Mouse (Mus musculus) spleen, adult 2 months (tissue): Measurements from ENCODE around the gene Adamts20. TPM values are rescaled to one million over a fixed set of nuclear protein-coding genes. Genes with fewer than 3 reads are reported as not detected.

ENCODE experiments used
- DNase-seq, 2 experiments: peaks; one replicate each; pipeline versions ENCODE4 v3.0.0 to v3.0.0-alpha.2; 2012 to 2021; ENCODE audit warnings: low spot score in 2 of 2, low read depth in 1 of 2
- H3K27ac ChIP-seq: fragments of 200-500 bp; 2 replicates; pipeline ENCODE4 v1.5.1; 2012; ENCODE audit warnings: low read length, inconsistent platforms; ENCODE audit not compliant: insufficient read depth
- H3K27me3 ChIP-seq: fragments of 200-500 bp; 2 replicates; pipeline ENCODE4 v1.6.1; 2012; ENCODE audit warnings: mild to moderate bottlenecking, moderate library complexity, low read length, inconsistent platforms; ENCODE audit not compliant: control insufficient read depth, insufficient read depth
- H3K36me3 ChIP-seq: fragments of 200-500 bp; 2 replicates; pipeline ENCODE4 v1.6.1; 2012; ENCODE audit warnings: mild to moderate bottlenecking, low read length, inconsistent platforms; ENCODE audit not compliant: control insufficient read depth, insufficient read depth
- H3K4me1 ChIP-seq: fragments of 200-500 bp; 2 replicates; pipeline ENCODE4 v1.6.1; 2011; ENCODE audit warnings: inconsistent platforms; ENCODE audit not compliant: control insufficient read depth, insufficient read depth, insufficient read length
- H3K4me3 ChIP-seq: fragments of 200-500 bp; 2 replicates; pipeline ENCODE4 v1.5.1; 2011; ENCODE audit warnings: mild to moderate bottlenecking, inconsistent platforms; ENCODE audit not compliant: insufficient read depth, insufficient read length; ENCODE audit errors: extremely low read depth
- CTCF ChIP-seq: fragments of 200-500 bp; IDR thresholded peaks from 2 replicates; pipeline ENCODE4 v1.5.1; 2011; ENCODE audit warnings: mild to moderate bottlenecking, inconsistent platforms; ENCODE audit not compliant: insufficient read depth, insufficient read length, insufficient replicate concordance; ENCODE audit errors: extremely low read depth
- POLR2A ChIP-seq: fragments of 200-500 bp; IDR thresholded peaks from 2 replicates; pipeline ENCODE4 v1.6.1; 2011; ENCODE audit warnings: low read depth, low read length, inconsistent platforms
- WGBS: fragments of 180-500 bp; shearing (Covaris S2); methylation state at CpG from one replicate; pipeline ENCODE4 v1.1.7; 2018; 5-methylcytosine and 5-hydroxymethylcytosine counted together
- polyA plus RNA-seq: library from polyadenylated mRNA; depleted of rRNA; stranded (reverse); fragments of >200 nt; gene quantifications from 2 replicates; pipeline ENCODE4 v1.2.3, GENCODE M21; 2012

The Adamts20 gene
- polyA plus RNA-seq, 1 experiment = 0.51 TPM

- no peaks in the 10 kb centered on the region for H3K27me3 ChIP-seq
- no peaks in the 10 kb centered on the region for H3K4me1 ChIP-seq
- H3K27ac ChIP-seq = no peak overlapping the region
- TF ChIP-seq POLR2A (no peak), CTCF (no peak)
- no peak overlapping the region for H3K4me3 ChIP-seq
- no peaks in the 10 kb centered on the region for H3K36me3 ChIP-seq
- 90% methylated on average over 1 of the region's 1 CpGs for WGBS
- no peak for DNase-seq
Observed at GRCm38 (mm10) chr15:94242133-94242532, 223.1 kb downstream of the Adamts20 start.

- no peak overlapping the region for H3K4me3 ChIP-seq
- no peaks in the 10 kb centered on the region for H3K4me1 ChIP-seq
- no peaks in the 10 kb centered on the region for H3K27me3 ChIP-seq
- H3K27ac ChIP-seq = no peak overlapping the region
- DNase-seq = no peak
- no peaks in the 10 kb centered on the region for H3K36me3 ChIP-seq
- no peak for TF ChIP-seq POLR2A
- no peak for TF ChIP-seq CTCF
- WGBS = 83% methylated on average over 4 of the region's 4 CpGs
Observed at GRCm38 (mm10) chr15:94239637-94240036, 225.6 kb downstream of the Adamts20 start.

GRCm38 (mm10) chr15:94239127-94239526 is 226.1 kb downstream of the Adamts20 start:
- Histone ChIP-seq H3K4me3 (no peak overlapping the region), H3K4me1 (no peaks in the 10 kb centered on the region), H3K27me3 (no peaks in the 10 kb centered on the region), H3K36me3 (no peaks in the 10 kb centered on the region), H3K27ac (no peak overlapping the region)
- TF ChIP-seq POLR2A (no peak), CTCF (no peak)
- DNase-seq = no peak
- WGBS = 94% methylated on average over 6 of the region's 6 CpGs

- 86% methylated on average over 14 of the region's 14 CpGs for WGBS
- no peaks in the 10 kb centered on the region for H3K36me3 ChIP-seq
- H3K27ac ChIP-seq = no peak overlapping the region
- no peaks in the 10 kb centered on the region for H3K4me1 ChIP-seq
- TF ChIP-seq CTCF = no peak
- TF ChIP-seq POLR2A = no peak
- H3K4me3 ChIP-seq = no peak overlapping the region
- H3K27me3 ChIP-seq = no peaks in the 10 kb centered on the region
- DNase-seq = no peak
Observed at GRCm38 (mm10) chr15:94238058-94238876, 227.0 kb downstream of the Adamts20 start.

GRCm38 (mm10) chr15:94236726-94237125 is 228.5 kb downstream of the Adamts20 start:
- Histone ChIP-seq H3K4me3 (no peak overlapping the region), H3K4me1 (no peaks in the 10 kb centered on the region), H3K27ac (no peak overlapping the region), H3K27me3 (no peaks in the 10 kb centered on the region), H3K36me3 (no peaks in the 10 kb centered on the region)
- TF ChIP-seq CTCF = no peak
- no peak for TF ChIP-seq POLR2A
- 91% methylated on average over 2 of the region's 2 CpGs for WGBS
- DNase-seq = no peak

GRCm38 (mm10) chr15:94236121-94236520 is 229.1 kb downstream of the Adamts20 start:
- TF ChIP-seq POLR2A (no peak), CTCF (no peak)
- DNase-seq = no peak
- Histone ChIP-seq H3K36me3 (no peaks in the 10 kb centered on the region), H3K27ac (no peak overlapping the region), H3K27me3 (no peaks in the 10 kb centered on the region), H3K4me1 (no peaks in the 10 kb centered on the region), H3K4me3 (no peak overlapping the region)
- WGBS = 81% methylated on average over 3 of the region's 3 CpGs

GRCm38 (mm10) chr15:94235190-94235589 is 230.0 kb downstream of the Adamts20 start:
- no peak overlapping the region for H3K4me3 ChIP-seq
- no peaks in the 10 kb centered on the region for H3K27me3 ChIP-seq
- no peak overlapping the region for H3K27ac ChIP-seq
- no peak for TF ChIP-seq POLR2A
- no peak for TF ChIP-seq CTCF
- no peaks in the 10 kb centered on the region for H3K36me3 ChIP-seq
- no peaks in the 10 kb centered on the region for H3K4me1 ChIP-seq
- WGBS = 72% methylated on average over 2 of the region's 2 CpGs
- no peak for DNase-seq
